Mouse (Mus musculus) liver, embryonic 14.5 days (tissue): Measurements from ENCODE around the gene Lhx5. TPM values are rescaled to one million over a fixed set of nuclear protein-coding genes. Genes with fewer than 3 reads are reported as not detected.

Experiments used
- ATAC-seq: fragments of 200-750 bp; cut with Nextera tagmentation; 2 replicates; pipeline ENCODE4 v1.8.0; 2017; ENCODE audit warnings: moderate number of reproducible peaks, mild to moderate bottlenecking, moderate library complexity; ENCODE audit not compliant: insufficient read depth
- DNase-seq, 3 experiments: peaks; one replicate each; pipeline ENCODE4 v3.0.0-alpha.2; 2012 to 2013; ENCODE audit warnings: low read depth in 3 of 3, low spot score in 3 of 3
- H3K27ac ChIP-seq: fragments of 300-500 bp; sonication (generic); 2 replicates; pipeline ENCODE4 v1.5.1; 2014; ENCODE audit warnings: moderate library complexity, mild to moderate bottlenecking, control low read depth, inconsistent platforms
- H3K27me3 ChIP-seq: fragments of 300-500 bp; sonication (generic); 2 replicates; pipeline ENCODE4 v1.6.1; 2014; ENCODE audit warnings: mild to moderate bottlenecking, low read length, moderate library complexity; ENCODE audit not compliant: control insufficient read depth, insufficient read depth
- H3K36me3 ChIP-seq: fragments of 300-500 bp; sonication (generic); replicated peaks from 2 replicates; pipeline ENCODE4 v1.6.1; 2014; ENCODE audit warnings: low read depth; ENCODE audit not compliant: control insufficient read depth, insufficient read depth
- H3K4me1 ChIP-seq, 2 experiments: fragments of 200-500 bp in 1 of 2; fragments of 300-500 bp in 1 of 2; sonication (generic) in 1 of 2; replicated peaks; 2 replicates each; pipeline ENCODE4 v1.6.1; 2012 to 2014; ENCODE audit warnings: antibody characterized with exemption in 1 of 2, inconsistent platforms in 1 of 2, low read length in 1 of 2; ENCODE audit not compliant: control insufficient read depth in 2 of 2, insufficient read depth in 2 of 2
- H3K4me2 ChIP-seq: fragments of 300-500 bp; sonication (generic); 2 replicates; pipeline ENCODE4 v1.6.1; 2014; ENCODE audit warnings: low read depth, mild to moderate bottlenecking, control low read depth, moderate library complexity
- H3K4me3 ChIP-seq, 2 experiments: fragments of 200-500 bp in 1 of 2; fragments of 300-500 bp in 1 of 2; sonication (generic) in 1 of 2; 2 replicates each; pipeline ENCODE4 v1.5.1; 2012 to 2014; ENCODE audit warnings: low read depth in 2 of 2, low read length in 2 of 2, mild to moderate bottlenecking in 2 of 2, control low read depth in 1 of 2, inconsistent platforms in 1 of 2, moderate library complexity in 1 of 2; ENCODE audit not compliant: insufficient read depth in 1 of 2
- H3K9ac ChIP-seq: fragments of 300-500 bp; sonication (generic); replicated peaks from 2 replicates; pipeline ENCODE4 v1.6.1; 2014; ENCODE audit warnings: mild to moderate bottlenecking, control low read depth, moderate library complexity
- H3K9me3 ChIP-seq: fragments of 300-500 bp; sonication (generic); 2 replicates; pipeline ENCODE4 v1.6.1; 2016; ENCODE audit warnings: low read length, mixed read lengths; ENCODE audit not compliant: control insufficient read depth
- CTCF ChIP-seq: IDR thresholded peaks from 2 replicates; pipeline ENCODE4 v1.5.1; 2016; ENCODE audit warnings: antibody characterized with exemption, low read depth, control low read depth
- EP300 ChIP-seq: IDR thresholded peaks from 2 replicates; pipeline ENCODE4 v1.6.1; 2016; ENCODE audit warnings: antibody characterized with exemption, low read depth
- WGBS: fragments of 180-500 bp; shearing (Covaris S2); extraction: QIAGEN DNeasy Blood & Tissue Kit; methylation state at CpG from one replicate; pipeline ENCODE4 v1.1.7; 2014; ENCODE audit not compliant: insufficient replicate concordance; 5-methylcytosine and 5-hydroxymethylcytosine counted together
- polyA plus RNA-seq, 2 experiments: library from polyadenylated mRNA; depleted of rRNA in 1 of 2; stranded (reverse) in 1 of 2; unstranded in 1 of 2; fragments of >200 nt; fragmentation: Nextera tagmentation in 1 of 2; extraction: Ambion mirVana in 1 of 2; gene quantifications; 2 replicates each; pipeline versions ENCODE4 v1.2.1 to v1.2.3; 2012 to 2014

Gene Lhx5
- polyA plus RNA-seq, 2 experiments, result not detected

GRCm38 (mm10) chr5:120397988-120398387 is 33.5 kb upstream of the Lhx5 start:
- H3K4me1 ChIP-seq, result no peaks in the 10 kb centered on the region
- WGBS, result 2% methylated on average over 13 of the region's 13 CpGs
- no peaks in the 10 kb centered on the region for H3K9me3 ChIP-seq
- peaks cover 5% of the 10 kb centered on the region for H3K27me3 ChIP-seq
- TF ChIP-seq EP300, result no peak
- TF ChIP-seq CTCF, result no peak
- no peak overlapping the region for H3K4me3 ChIP-seq
- no peak overlapping the region for H3K9ac ChIP-seq
- H3K36me3 ChIP-seq, result no peaks in the 10 kb centered on the region
- DNase-seq (no peak), ATAC-seq (no peak)
- no peak overlapping the region for H3K27ac ChIP-seq
- no peak overlapping the region for H3K4me2 ChIP-seq

GRCm38 (mm10) chr5:120404831-120405591 is 26.5 kb upstream of the Lhx5 start:
- H3K36me3 ChIP-seq, result no peaks in the 10 kb centered on the region
- no peak for ATAC-seq
- H3K4me3 ChIP-seq, result no peak overlapping the region
- DNase-seq, result no peak
- 57% methylated on average over 12 of the region's 12 CpGs for WGBS
- H3K4me2 ChIP-seq, result no peak overlapping the region
- H3K9ac ChIP-seq, result no peak overlapping the region
- H3K4me1 ChIP-seq, result no peaks in the 10 kb centered on the region
- TF ChIP-seq EP300 (no peak), CTCF (no peak)
- H3K27me3 ChIP-seq, result peaks cover 6% of the 10 kb centered on the region
- H3K9me3 ChIP-seq, result no peaks in the 10 kb centered on the region
- no peak overlapping the region for H3K27ac ChIP-seq

GRCm38 (mm10) chr5:120408933-120409332 is 22.6 kb upstream of the Lhx5 start:
- WGBS, result 62% methylated on average over 14 of the region's 14 CpGs
- no peaks in the 10 kb centered on the region for H3K9me3 ChIP-seq
- H3K27me3 ChIP-seq, result peaks cover 13% of the 10 kb centered on the region
- no peak overlapping the region for H3K9ac ChIP-seq
- no peaks in the 10 kb centered on the region for H3K36me3 ChIP-seq
- H3K4me3 ChIP-seq, result no peak overlapping the region
- ATAC-seq (no peak), DNase-seq (no peak)
- no peak overlapping the region for H3K4me2 ChIP-seq
- no peak overlapping the region for H3K27ac ChIP-seq
- no peaks in the 10 kb centered on the region for H3K4me1 ChIP-seq
- TF ChIP-seq EP300 (no peak), CTCF (no peak)

- no peak overlapping the region for H3K9ac ChIP-seq
- DNase-seq (no peak), ATAC-seq (no peak)
- H3K27ac ChIP-seq, result no peak overlapping the region
- H3K4me1 ChIP-seq, result no peaks in the 10 kb centered on the region
- 3% methylated on average over 41 of the region's 41 CpGs for WGBS
- H3K4me3 ChIP-seq, result no peak overlapping the region
- H3K9me3 ChIP-seq, result no peaks in the 10 kb centered on the region
- TF ChIP-seq CTCF (no peak), EP300 (no peak)
- peaks cover 13% of the 10 kb centered on the region for H3K27me3 ChIP-seq
- no peak overlapping the region for H3K4me2 ChIP-seq
- H3K36me3 ChIP-seq, result no peaks in the 10 kb centered on the region
Observed at GRCm38 (mm10) chr5:120409385-120410378, 21.8 kb upstream of the Lhx5 start.

- no peak for TF ChIP-seq EP300
- peak; percentile 63 for TF ChIP-seq CTCF
- no peak for DNase-seq
- 52% methylated on average over 6 of the region's 6 CpGs for WGBS
Observed at GRCm38 (mm10) chr5:120413436-120413835, 18.1 kb upstream of the Lhx5 start.

More at GRCm38 (mm10) chr5:120413436-120413835, 18.1 kb upstream of the Lhx5 start:
- Histone ChIP-seq H3K4me2 (no peak overlapping the region), H3K36me3 (no peaks in the 10 kb centered on the region), H3K4me1 (no peaks in the 10 kb centered on the region), H3K27ac (no peak overlapping the region), H3K4me3 (no peak overlapping the region), H3K9ac (no peak overlapping the region), H3K9me3 (no peaks in the 10 kb centered on the region), H3K27me3 (peaks cover 13% of the 10 kb centered on the region)
- ATAC-seq, result no peak
